Mouse (Mus musculus) left cerebral cortex, postnatal 36 days (tissue): ENCODE measurements around the gene Hsd17b11. TPM values are rescaled to one million over a fixed set of nuclear protein-coding genes. Genes with fewer than 3 reads are reported as not detected.

ENCODE experiments used
- microRNA-seq: library from miRNA; unstranded; fragments of <30 nt; microRNA quantifications from one replicate; pipeline ENCODE4 v1.2.0, GENCODE M21; 2022
- total RNA-seq, 2 experiments: library from RNA; stranded (reverse); gene quantifications; 2 replicates each; pipeline ENCODE4 v1.2.3; 2021

The Hsd17b11 gene
- total RNA-seq, 2 experiments from 2014 or later: 42.5 to 46.7 TPM

Small RNAs within 50 kb of the gene (microRNA-seq; reads per million reads assigned to microRNA genes)
- not detected for gene Mir5619

Other genes with a start within 250 kb of the Hsd17b11 start
- gene Klhl8, start 110.7 kb downstream of the Hsd17b11 start, total RNA-seq: 10 to 100 TPM; 33.0 to 34.4 TPM
- gene Hsd17b13, start 44.5 kb downstream of the Hsd17b11 start, total RNA-seq: under 1 TPM; 0.30 to 0.72 TPM
- gene Nudt9, start 24.4 kb upstream of the Hsd17b11 start, total RNA-seq: 10 to 100 TPM; 55.7 to 66.0 TPM
- 1 to 10 TPM in 1 of 2 experiments, not detected in 1; 1.0 TPM for gene Gm17660, start 55.7 kb upstream of the Hsd17b11 start, total RNA-seq
- gene Sparcl1, start 91.8 kb upstream of the Hsd17b11 start, total RNA-seq: 1,000 to 10,000 TPM; 1,441 to 1,623 TPM
- under 1 TPM in 1 of 2 experiments, not detected in 1; 0.07 TPM for gene Dspp, start 148.8 kb upstream of the Hsd17b11 start, total RNA-seq
- gene Dmp1, start 180.7 kb upstream of the Hsd17b11 start, total RNA-seq: 1 to 10 TPM; 5.2 to 5.4 TPM